Mouse (Mus musculus) E14TG2a.4 (cell line): ENCODE measurements around the gene Ttc33.

Experiments used
- H3K27me3 ChIP-seq: 2 replicates; pipeline ENCODE4 v1.6.1; 2014; ENCODE audit warnings: low read length, control low read depth; ENCODE audit not compliant: insufficient read depth
- H3K36me3 ChIP-seq: 2 replicates; pipeline ENCODE4 v1.6.1; 2014; ENCODE audit warnings: low read length, control low read depth; ENCODE audit not compliant: insufficient read depth
- H3K4me1 ChIP-seq: replicated peaks from 2 replicates; pipeline ENCODE4 v1.6.1; 2014; ENCODE audit warnings: low read depth, low read length, control low read depth
- H3K4me3 ChIP-seq: replicated peaks from 2 replicates; pipeline ENCODE4 v1.5.1; 2014; ENCODE audit warnings: mild to moderate bottlenecking, low read length
- H3K9me3 ChIP-seq: 2 replicates; pipeline ENCODE4 v1.6.1; 2014; ENCODE audit warnings: low read length, control low read depth
- CTCF ChIP-seq: conservative IDR thresholded peaks from 2 replicates; pipeline ENCODE4 v1.5.1; 2014; ENCODE audit warnings: low read length
- NANOG ChIP-seq: IDR thresholded peaks from 2 replicates; pipeline ENCODE4 v1.6.1; 2014; ENCODE audit warnings: borderline replicate concordance, low read length, mixed read lengths
- POU5F1 ChIP-seq: IDR thresholded peaks from 2 replicates; pipeline ENCODE4 v1.6.1; 2014; ENCODE audit warnings: low read length, borderline replicate concordance

The Ttc33 gene

DNA sequence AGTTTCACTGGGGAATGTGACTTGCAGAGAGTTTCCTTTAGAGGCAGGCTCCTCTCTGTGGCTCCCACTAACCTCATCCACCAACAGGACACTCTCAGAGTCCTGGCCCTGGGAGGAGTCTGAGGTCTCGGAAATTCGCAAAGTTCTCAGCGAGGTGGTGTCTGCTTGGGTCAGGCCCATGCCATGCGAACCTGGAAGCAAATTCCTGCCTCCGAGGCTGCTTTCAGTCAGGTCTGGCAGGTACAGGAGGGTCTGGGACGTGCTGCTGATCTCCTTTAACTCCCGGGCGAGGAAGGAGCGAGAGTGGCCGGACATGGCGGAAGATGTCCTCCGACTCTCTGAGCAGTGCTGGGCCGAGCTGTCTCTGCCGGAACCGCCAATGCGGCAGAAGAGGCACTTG is 49.3 kb downstream of the Ttc33 start:
- no peak for TF ChIP-seq CTCF
- TF ChIP-seq NANOG, result no peak
- TF ChIP-seq POU5F1, result no peak
- Histone ChIP-seq H3K9me3 (no peaks in the 10 kb centered on the region), H3K4me3 (peak overlapping the region; percentile 68), H3K36me3 (no peaks in the 10 kb centered on the region), H3K27me3 (peaks cover 9% of the 10 kb centered on the region), H3K4me1 (peaks cover 27% of the 10 kb centered on the region)

DNA sequence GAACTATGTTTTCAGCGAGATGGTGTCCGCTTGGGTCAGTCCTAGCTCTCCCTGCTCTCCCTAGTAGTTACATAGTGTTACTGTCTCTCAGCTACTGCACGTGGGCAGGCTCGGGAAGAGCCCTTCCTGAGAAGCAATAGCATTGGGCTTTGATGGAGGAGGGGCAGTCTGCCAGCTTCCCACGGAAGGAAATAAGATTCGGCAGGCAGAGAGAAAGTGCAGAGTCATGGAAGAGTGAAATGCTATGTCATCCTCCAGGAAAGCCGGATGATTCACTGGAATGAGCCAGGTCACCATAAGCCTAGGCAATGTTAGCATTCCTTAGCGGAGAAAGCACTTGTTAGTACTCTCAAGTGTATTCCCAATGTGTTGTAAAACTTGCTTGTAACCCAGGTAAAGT is 50.2 kb downstream of the Ttc33 start:
- Histone ChIP-seq H3K4me3 (peak overlapping the region; percentile 49; the same call in 1 of the 2 replicates), H3K27me3 (peaks cover 17% of the 10 kb centered on the region)
- no peak for TF ChIP-seq NANOG
- no peak for TF ChIP-seq POU5F1
- TF ChIP-seq CTCF, result no peak

GRCm38 (mm10) chr15:5236538-5236937 is 51.2 kb downstream of the Ttc33 start:
- Histone ChIP-seq H3K9me3 (no peaks in the 10 kb centered on the region), H3K4me3 (no peak overlapping the region), H3K4me1 (peaks cover 26% of the 10 kb centered on the region), H3K36me3 (no peaks in the 10 kb centered on the region), H3K27me3 (peaks cover 26% of the 10 kb centered on the region)
- TF ChIP-seq CTCF, result peak; percentile 86
- no peak for TF ChIP-seq POU5F1

More for the DNA sequence above, 50.2 kb downstream of the Ttc33 start:
- Histone ChIP-seq H3K36me3 (no peaks in the 10 kb centered on the region), H3K4me1 (peaks cover 27% of the 10 kb centered on the region), H3K9me3 (no peaks in the 10 kb centered on the region)

- Histone ChIP-seq H3K27me3 (peaks cover 32% of the 10 kb centered on the region), H3K36me3 (no peaks in the 10 kb centered on the region), H3K4me3 (no peak overlapping the region), H3K4me1 (peaks cover 32% of the 10 kb centered on the region), H3K9me3 (no peaks in the 10 kb centered on the region)
- TF ChIP-seq POU5F1, result no peak
- no peak for TF ChIP-seq CTCF
- no peak for TF ChIP-seq NANOG
These were observed 51.8 kb downstream of the Ttc33 start for GRCm38 (mm10) chr15:5237012-5237660.

- Histone ChIP-seq H3K27me3 (peaks cover 41% of the 10 kb centered on the region), H3K36me3 (no peaks in the 10 kb centered on the region), H3K4me1 (peaks cover 39% of the 10 kb centered on the region), H3K9me3 (no peaks in the 10 kb centered on the region), H3K4me3 (no peak overlapping the region)
- no peak for TF ChIP-seq POU5F1
- TF ChIP-seq CTCF, result no peak
- no peak for TF ChIP-seq NANOG
These were observed 52.7 kb downstream of the Ttc33 start for GRCm38 (mm10) chr15:5238073-5238472.

- Histone ChIP-seq H3K27me3 (peaks cover 46% of the 10 kb centered on the region), H3K4me1 (peaks cover 43% of the 10 kb centered on the region), H3K36me3 (no peaks in the 10 kb centered on the region), H3K9me3 (no peaks in the 10 kb centered on the region), H3K4me3 (no peak overlapping the region)
- TF ChIP-seq POU5F1 (no peak), CTCF (no peak), NANOG (no peak)
These were observed 53.2 kb downstream of the Ttc33 start for GRCm38 (mm10) chr15:5238553-5238952.

DNA sequence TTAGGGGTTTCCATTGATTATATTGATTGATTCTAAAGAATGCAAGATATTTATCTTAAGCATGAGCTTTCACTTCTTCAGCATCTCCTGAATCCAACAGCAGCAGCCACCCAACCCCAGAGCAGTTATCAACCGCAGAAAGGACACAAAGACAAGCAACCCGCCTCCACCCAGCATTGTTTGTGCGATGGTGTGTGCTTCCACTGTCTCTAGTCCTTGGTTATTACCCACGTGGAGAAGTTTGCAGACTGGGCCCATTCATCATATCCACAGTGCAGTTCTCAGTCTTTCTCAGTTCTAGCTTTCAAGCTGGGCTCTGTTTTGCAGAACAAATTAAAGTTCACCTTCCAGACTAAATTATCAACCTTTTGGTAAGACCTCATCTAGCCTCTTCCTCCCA is 54.0 kb downstream of the Ttc33 start:
- Histone ChIP-seq H3K4me3 (no peak overlapping the region), H3K4me1 (peaks cover 44% of the 10 kb centered on the region), H3K36me3 (no peaks in the 10 kb centered on the region), H3K9me3 (no peaks in the 10 kb centered on the region), H3K27me3 (peaks cover 53% of the 10 kb centered on the region)
- no peak for TF ChIP-seq POU5F1
- no peak for TF ChIP-seq NANOG
- no peak for TF ChIP-seq CTCF

DNA sequence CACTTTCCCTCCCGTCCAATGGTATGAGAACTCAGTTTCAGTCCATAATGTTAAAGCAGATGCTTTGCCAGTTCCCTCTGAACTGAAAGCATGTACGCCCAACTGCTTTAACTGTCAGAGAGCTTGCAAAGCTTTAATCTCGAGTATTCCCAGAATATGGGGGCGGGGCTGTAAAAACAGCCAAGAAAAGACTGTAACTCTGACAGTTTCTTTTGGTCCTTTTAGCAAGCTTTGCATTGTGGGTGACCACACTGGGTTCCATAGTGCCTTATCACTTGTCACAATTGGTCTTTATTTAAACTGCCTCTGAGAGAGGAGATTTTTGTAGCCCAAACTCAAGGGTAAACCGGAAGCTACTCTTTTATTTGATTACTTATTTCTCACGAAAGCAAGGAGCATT is 54.6 kb downstream of the Ttc33 start:
- no peak for TF ChIP-seq NANOG
- TF ChIP-seq CTCF, result no peak
- no peak for TF ChIP-seq POU5F1
- Histone ChIP-seq H3K36me3 (no peaks in the 10 kb centered on the region), H3K4me3 (no peak overlapping the region), H3K27me3 (peaks cover 54% of the 10 kb centered on the region), H3K4me1 (peaks cover 44% of the 10 kb centered on the region), H3K9me3 (no peaks in the 10 kb centered on the region; the same call in 1 of the 2 replicates)

GRCm38 (mm10) chr15:5240360-5240759 is 55.0 kb downstream of the Ttc33 start:
- Histone ChIP-seq H3K36me3 (no peaks in the 10 kb centered on the region), H3K9me3 (no peaks in the 10 kb centered on the region; the same call in 1 of the 2 replicates), H3K27me3 (peaks cover 57% of the 10 kb centered on the region), H3K4me3 (no peak overlapping the region), H3K4me1 (peaks cover 39% of the 10 kb centered on the region)
- no peak for TF ChIP-seq POU5F1
- TF ChIP-seq NANOG, result no peak
- no peak for TF ChIP-seq CTCF
